Mouse (Mus musculus) C2C12 (cell line): ENCODE data around the gene Rps19bp1.

Experiments used
- CEBPB ChIP-seq: IDR thresholded peaks from one replicate; pipeline ENCODE4 v1.6.1; 2011; ENCODE audit warnings: low read depth, mild to moderate bottlenecking, control low read depth, moderate library complexity
- CTCF ChIP-seq: IDR thresholded peaks from one replicate; pipeline ENCODE4 v1.5.1; 2011; ENCODE audit not compliant: control insufficient read depth, insufficient read depth, insufficient read length
- FOSL1 ChIP-seq: IDR thresholded peaks from one replicate; pipeline ENCODE4 v1.8.0; 2011; ENCODE audit warnings: mild to moderate bottlenecking, low read length; ENCODE audit not compliant: poor library complexity, insufficient read depth, severe bottlenecking
- MAX ChIP-seq: IDR thresholded peaks from one replicate; pipeline ENCODE4 v1.6.1; 2011; ENCODE audit warnings: mild to moderate bottlenecking, control low read depth
- MYOD1 ChIP-seq: IDR thresholded peaks from one replicate; pipeline ENCODE4 v1.6.1; 2011; ENCODE audit warnings: low read depth; ENCODE audit not compliant: control insufficient read depth, insufficient read length
- MYOG ChIP-seq: IDR thresholded peaks from one replicate; pipeline ENCODE4 v1.6.1; 2011; ENCODE audit not compliant: control insufficient read depth, insufficient read length; ENCODE audit errors: extremely low read depth
- USF1 ChIP-seq: IDR thresholded peaks from one replicate; pipeline ENCODE4 v1.6.1; 2011; ENCODE audit warnings: low read depth, mild to moderate bottlenecking, control low read depth, moderate library complexity

GRCm38 (mm10) chr15:80254207-80254606, 9.9 kb downstream of the Rps19bp1 start:
- TF ChIP-seq CTCF (no peak), USF1 (no peak), MYOG (no peak), MAX (no peak), MYOD1 (no peak), CEBPB (no peak), FOSL1 (no peak)
